Comparison of ENCODE assay signal across 2 mouse cellular contexts in genomic region chr7:127477687-127478634, GRCm38 (mm10).
A peak's percentile ranks its signal among the peaks of the same experiment; 100 is the strongest.
TF ChIP-seq lines count a peak whose summit lies in the region.

No protein-coding gene starts in this region.

TF ChIP-seq in C2C12, 6 proteins besides CTCF, POLR2A, EP300 and RAD21:
- TF ChIP-seq MYOD1 (IDR thresholded peaks at IDR 0.05; ENCODE audit: control insufficient read depth, insufficient read length, low read depth) (no peak), FOSL1 (IDR thresholded peaks at IDR 0.05; ENCODE audit: insufficient read depth, low read length, poor library complexity, severe bottlenecking) (no peak), USF1 (IDR thresholded peaks at IDR 0.05; ENCODE audit: low read depth) (peak; percentile 47), CEBPB (IDR thresholded peaks at IDR 0.05; ENCODE audit: low read depth) (no peak)
TF ChIP-seq in C2C12: peak in this region for 1.

TF ChIP-seq in myocyte, 11 proteins besides CTCF, POLR2A, EP300 and RAD21:
- TF ChIP-seq SRF (IDR thresholded peaks at IDR 0.05; ENCODE audit: control insufficient read depth, insufficient read length, low read depth) (peak; percentile 88), MYOD1 (IDR thresholded peaks at IDR 0.05; ENCODE audit: control insufficient read depth in 1 of 3, insufficient read length in 2 of 3, low read depth in 2 of 3) (no peak), USF1 (IDR thresholded peaks at IDR 0.05; ENCODE audit: low read depth) (peak; percentile 64), TCF3 (IDR thresholded peaks at IDR 0.05; ENCODE audit: insufficient read length, low read depth) (no peak), POLR2AphosphoS2 (IDR thresholded peaks at IDR 0.05; ENCODE audit: insufficient read length, low read depth) (peak; percentile 98), CEBPB (IDR thresholded peaks at IDR 0.05; ENCODE audit: insufficient read depth, poor library complexity, severe bottlenecking) (no peak), MAX (IDR thresholded peaks at IDR 0.05; ENCODE audit: low read depth) (no peak)
